Mouse (Mus musculus): ENCODE measurements around the gene Kif1bp.

Kif1bp gene

DNA sequence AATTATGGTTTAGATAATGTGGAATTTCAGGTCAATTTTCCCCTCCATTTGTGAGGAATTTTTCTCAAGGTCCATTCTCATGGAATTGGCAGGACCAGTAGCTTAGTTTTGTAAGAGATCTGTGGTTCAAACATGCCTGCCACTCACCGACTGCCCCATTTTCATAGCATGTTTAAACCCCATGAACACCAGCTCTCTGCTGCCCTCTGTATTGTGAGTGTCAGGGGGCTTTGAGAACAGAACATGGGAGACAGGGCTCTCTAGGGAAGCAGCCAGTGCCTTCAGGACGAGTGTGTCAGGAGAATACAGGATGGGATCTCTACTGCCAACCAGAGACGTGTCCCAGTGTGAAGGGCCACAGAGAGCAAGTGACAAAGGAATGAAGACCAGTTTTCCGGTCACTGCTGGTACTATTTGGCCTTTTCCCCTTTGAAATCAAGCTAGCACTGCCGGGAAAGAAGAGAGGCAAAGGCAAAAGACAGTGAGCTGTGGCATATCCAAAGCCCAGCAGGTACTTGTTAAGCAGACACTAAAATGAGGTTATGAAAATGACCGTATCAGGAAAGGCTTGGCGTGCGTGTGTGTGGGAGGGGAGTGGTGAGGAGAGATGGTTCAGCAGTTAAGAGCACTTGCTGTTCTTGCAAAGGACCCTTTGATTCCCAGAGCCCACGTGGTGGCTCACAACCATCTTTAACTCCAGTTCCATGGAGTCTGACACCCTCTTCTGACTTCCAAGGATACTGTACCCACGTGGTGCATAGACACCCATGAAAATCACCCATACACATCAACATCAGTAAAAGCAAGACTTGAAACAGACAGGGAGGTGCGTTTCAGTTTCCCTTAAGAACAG lies 22.3 kb downstream of the Kif1bp start:
- no peak for DNase-seq

DNA sequence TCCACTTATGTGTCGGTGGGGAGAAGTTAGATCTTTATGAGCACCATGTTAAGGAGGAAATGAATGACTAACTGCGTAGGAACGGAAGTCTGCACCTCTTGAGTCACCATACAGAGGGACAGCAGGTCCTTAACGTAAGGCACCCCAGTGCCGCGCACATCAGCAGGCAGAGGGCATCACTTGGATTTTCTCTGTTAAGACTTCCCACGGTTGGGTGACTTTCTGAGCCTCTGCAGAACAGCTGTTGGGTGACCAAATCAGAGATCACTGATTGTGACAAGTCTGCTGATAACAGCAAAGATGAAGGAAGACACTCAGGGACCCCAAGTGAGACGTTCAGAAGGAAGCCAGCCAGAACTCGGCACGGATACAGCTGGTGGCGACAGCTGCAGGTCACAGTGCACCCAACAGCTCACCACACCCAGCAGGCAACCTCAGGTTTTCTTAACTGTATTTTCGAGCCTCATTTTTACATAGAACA lies 24.6 kb downstream of the Kif1bp start:
- DNase-seq: no peak

DNA sequence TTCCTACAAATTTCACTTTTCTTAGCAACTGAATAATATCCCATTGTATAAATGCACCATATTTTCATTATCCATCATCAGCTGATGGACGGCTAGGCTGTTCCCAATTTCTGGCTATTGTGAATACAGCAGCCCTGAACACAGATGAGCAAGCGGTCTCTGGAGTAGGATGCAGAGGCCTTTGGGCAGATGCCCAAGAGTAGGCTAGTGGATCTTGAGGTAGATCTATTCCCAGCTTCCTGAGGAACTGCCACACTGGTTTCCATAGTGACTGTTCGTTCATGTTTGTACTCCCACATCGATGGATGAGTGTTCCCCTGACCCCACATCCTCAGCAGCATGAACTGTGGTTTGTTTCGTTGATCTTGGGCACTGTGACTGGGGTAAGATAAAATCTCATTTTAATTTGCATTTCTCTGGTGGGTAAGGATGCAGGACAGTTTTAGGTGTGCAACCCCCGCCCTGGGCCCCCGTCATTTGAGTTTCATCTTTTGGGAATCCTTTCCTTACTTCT lies 27.4 kb downstream of the Kif1bp start:
- DNase-seq: peak; percentile 19

DNA sequence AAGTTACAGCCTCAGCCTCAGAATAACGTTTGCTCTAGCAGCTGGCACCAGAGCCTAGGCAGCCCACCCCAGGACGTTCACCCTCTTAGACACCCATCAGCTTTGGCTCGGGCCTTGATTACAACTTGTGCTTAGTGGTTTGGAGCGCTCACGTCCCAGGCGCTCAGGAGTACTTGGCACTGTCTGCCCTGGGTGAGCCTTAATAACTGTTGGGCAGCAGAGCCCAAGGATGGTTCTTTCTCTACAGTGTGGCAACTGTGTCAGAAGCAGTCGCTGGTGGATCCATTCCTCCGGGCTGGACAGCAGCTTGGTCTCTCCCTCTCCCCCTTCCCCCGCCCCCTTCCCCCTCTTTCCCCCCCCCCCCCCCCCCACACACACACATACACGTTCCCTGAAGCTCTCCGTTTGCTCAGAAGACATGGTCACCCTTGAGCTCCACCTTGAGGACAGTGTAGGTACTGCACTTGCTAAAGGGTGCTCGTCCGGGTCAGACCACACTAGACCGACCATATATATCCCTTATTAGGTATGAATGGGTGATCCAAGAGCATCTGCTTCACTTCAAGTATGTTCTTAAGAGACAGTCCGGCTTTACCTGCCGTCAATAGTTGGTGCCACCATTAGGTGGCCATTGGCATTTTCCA lies 28.6 kb downstream of the Kif1bp start:
- peak; percentile 33 for DNase-seq

- no peak for DNase-seq
Observed at GRCm38 (mm10) chr10:62546441-62546840, 31.8 kb downstream of the Kif1bp start.

DNA sequence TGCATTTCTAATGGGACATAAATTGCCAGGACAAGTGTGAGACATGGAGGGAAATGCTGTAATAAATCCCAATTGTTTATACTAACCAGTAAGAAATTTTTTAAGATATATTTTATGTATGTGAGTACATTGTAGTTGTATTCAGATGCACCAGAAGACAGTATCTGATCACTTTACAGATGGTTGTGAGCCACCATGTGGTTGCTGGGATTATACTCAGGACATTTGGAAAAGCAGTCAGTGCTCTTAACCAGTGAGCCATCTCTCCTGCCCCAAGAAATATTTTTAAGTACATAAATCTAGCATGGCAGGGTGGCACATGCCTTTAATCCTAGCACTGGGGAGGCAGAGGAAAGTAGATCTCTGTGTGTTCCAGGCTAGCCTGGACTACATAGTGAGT lies 32.5 kb downstream of the Kif1bp start:
- DNase-seq: no peak

DNA sequence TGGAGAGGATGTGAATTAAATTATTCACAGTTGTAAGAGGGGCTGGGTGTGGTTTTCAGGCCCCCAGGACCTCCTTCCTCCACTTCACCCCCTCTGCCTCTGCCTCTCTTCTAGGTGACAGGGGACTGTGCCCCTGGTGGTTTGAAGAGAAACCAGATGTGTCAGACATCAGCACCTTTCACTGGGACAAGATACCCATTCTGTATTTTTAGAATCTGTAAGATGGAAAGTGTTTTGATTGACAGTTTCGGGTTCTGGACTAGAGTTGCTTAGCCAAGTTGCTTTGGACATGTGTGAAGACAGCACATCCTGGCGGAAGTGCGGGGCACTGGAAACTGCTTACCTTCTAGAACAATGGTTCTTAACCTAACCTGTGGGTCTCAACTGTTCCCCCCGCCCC lies 33.9 kb downstream of the Kif1bp start:
- DNase-seq: no peak

- no peak for DNase-seq
Observed at GRCm38 (mm10) chr10:62543399-62543808, 34.9 kb downstream of the Kif1bp start.

- DNase-seq: no peak
Observed at GRCm38 (mm10) chr10:62542928-62543327, 35.3 kb downstream of the Kif1bp start.

- no peak for DNase-seq
Observed at GRCm38 (mm10) chr10:62542507-62542906, 35.8 kb downstream of the Kif1bp start.

- DNase-seq: no peak
Observed at GRCm38 (mm10) chr10:62541499-62541898, 36.8 kb downstream of the Kif1bp start.

DNA sequence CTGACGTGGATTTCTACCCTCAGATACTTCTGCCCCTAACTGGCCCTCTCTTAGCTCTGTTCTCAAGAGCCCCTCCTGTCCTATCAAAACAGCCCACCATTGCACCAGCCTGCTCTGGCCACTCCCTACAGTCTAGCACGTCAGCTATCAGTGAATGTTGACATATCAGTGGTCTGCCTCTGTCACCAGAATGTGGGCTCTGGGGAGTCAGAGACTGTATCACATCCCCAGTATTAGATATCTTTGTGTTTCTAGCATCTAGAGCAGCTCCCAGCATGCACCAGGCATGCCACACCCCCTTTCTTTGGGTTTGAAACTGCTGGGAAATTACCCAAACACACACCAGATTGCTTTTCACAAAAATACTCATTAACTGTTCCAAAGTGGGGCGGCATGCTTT lies 37.5 kb downstream of the Kif1bp start:
- DNase-seq: no peak

DNA sequence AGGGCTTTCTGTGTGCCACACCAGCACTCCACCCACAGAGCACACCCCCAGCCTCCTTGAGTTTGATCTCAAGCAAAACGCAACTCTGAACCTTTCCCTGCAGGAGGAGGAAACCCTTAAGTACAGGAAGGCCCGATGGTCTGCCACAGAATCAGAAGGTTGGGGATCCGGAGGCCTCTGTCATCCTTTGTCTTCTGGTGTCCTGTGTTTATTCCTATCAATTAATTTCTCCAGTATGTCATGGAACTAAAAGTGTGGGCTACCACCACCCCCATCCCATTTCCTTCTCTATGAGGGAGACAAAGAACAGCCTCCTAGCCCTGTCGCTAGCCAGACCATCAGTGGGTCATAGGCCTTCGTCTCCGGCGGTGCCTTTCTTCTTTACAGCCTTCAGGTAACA lies 43.7 kb downstream of the Kif1bp start:
- DNase-seq: no peak

DNA sequence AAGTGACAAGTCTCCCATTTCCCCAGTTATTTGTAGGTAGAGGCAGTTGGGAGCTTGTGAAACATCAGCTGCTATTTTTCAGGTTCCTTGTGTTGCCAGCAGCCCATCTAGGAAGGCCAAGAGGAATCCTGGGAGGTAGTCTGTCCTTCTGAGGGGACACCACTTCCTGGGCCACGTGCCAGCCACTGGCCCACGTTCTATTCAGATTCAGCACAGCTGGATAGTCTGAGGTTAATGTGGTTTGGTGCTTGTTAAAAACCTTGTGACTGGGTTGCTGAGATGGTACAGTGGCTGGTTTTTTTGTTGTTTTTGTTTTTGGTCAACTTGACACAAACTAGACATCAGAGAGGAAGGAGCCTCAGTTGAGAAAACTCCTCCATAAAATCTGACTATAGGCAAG lies 45.4 kb downstream of the Kif1bp start:
- no peak for DNase-seq

DNA sequence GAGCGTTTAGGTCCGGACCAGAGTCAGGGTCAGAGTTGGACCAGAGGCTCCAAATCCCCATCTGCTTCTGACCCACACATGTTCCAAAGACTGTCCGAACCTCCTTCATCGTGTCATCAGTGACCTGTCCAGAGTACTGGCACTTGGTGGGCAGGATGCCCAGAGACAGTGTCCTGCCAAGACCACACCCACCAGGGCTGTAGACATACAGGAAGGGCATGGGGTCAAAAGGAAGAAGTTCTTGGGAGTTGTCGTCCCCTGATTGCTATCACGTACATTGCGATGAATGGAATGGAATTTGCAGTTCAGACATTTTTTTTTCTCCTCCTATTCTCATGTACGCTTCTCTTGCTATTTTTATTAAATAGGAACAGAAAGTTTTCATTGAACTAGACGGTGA lies 48.1 kb downstream of the Kif1bp start:
- DNase-seq: no peak

GRCm38 (mm10) chr10:62527351-62527750 lies 50.9 kb downstream of the Kif1bp start, which contains the start of gene Srgn:
Gene Srgn, minus strand, starts transcription at chr10:62527451.
- DNase-seq: no peak

DNA sequence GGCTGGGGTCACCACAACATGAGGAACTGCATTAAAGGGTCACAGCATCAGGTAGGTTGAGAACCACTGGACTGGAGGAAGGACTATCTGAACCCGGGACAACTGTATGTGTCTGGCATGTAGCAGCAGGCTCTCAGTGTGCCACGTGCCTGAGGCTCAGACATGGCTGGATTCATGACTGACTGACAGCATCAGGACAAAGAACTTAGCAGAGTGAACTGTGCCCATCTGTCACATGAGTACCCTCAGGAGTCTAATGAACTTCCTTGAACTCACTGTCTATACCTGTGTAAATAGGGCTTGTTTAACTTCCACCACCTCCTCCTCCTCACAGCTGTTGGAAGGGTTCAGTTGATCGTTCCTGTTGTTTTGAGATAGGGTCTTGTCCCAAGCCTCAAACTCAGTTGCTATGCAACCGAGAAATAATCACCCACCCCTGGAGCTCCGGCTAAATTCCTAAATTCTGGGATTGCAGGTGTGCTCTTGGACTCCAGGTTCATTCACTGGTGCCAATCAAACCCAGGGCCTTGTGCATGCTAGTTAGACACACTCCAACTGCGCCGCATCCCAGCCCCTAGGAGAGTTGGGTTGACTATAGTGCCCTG lies 55.8 kb downstream of the Kif1bp start:
- no peak for DNase-seq

GRCm38 (mm10) chr10:62521763-62522162 lies 56.5 kb downstream of the Kif1bp start:
- DNase-seq: no peak

DNA sequence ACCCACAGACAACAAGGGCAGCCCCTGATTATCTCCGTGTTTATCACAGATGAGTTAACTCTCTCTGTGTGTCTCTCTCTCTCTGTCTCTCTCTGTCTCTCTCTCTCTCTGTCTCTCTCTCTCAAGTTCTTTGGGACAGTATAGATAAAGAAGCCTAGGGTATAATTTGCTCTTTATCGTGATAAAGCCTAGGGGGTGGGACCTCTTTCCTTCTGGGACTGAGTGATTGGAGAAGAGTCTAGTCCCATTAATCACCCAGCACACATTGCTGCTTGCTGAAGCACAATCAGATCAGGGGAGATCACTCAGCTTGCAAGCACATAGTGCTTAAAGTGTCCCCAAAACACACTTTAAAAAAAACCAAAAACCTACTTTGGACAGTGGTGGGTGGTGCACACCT lies 57.3 kb downstream of the Kif1bp start:
- DNase-seq: no peak

DNA sequence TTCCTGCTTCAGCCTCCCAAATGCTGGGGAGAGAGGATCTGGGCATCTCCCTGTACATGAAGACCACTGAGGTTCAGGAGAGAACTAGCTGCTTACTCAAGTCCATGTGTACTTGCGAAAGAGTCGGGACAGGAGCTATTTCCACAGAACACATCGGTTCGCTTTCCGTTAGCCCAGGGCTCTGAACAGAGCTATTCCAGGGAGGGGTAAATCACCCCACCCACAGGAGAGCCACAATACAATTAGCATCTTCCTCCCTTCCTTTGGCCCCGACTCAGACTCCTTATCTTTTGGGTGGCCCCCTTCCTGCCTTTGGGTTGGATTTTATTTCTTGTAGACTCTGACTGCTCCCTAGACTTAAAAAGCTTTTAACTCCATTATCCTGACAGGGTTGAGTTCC lies 60.7 kb downstream of the Kif1bp start:
- DNase-seq: no peak

- no peak for DNase-seq
Observed at GRCm38 (mm10) chr10:62512855-62513254, 65.4 kb downstream of the Kif1bp start.

DNA sequence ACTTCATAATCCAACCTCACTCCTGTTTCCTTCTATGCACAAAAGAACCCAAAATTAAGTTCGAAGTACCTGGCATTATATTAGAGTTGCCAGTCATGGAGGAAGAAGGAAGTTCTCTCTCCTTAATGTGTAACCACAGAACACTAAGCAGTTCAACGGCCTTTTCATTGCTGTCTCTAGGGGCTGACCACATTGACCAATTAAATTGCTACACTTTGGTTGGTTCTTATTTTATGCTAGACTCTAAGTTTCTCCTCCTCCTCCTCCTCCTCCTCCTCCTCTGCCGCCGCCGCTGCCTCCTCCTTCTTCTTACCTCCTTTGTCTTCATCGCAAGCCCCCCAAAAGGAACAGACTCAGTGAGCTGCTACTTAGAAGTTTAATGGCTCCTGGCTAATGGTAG lies 66.7 kb downstream of the Kif1bp start:
- no peak for DNase-seq

- no peak for DNase-seq
Observed at GRCm38 (mm10) chr10:62509032-62509656, 69.1 kb downstream of the Kif1bp start.
